Mouse (Mus musculus): ENCODE measurements at regions not wholly inside any gene's neighbourhood (a gene's known extent, or its start where the extent isn't known, plus 50 kb on each side); places are given as distances from the start of the nearest gene placed in this dataset.

DNA sequence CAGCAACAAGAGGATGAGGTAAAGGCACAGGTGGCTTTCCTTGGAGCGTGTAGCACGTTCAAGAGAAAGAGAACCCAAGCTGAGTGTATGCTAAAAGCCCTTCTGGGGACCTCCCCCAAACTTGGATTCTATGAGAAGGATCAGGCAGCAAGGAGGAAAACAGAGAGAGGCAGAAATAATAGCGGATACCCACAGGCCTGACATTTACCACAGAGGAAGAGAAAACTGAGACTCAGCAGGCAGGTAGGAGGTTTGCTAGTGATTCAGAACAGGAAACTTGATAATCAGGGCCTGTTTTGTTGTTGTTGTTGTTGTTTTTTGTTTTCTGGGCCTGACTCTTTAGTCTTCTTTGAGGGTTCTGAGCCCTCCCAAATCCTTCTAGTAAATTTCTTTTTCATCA, 100.5 kb upstream of the Mdm1 start:
- H3K27ac ChIP-seq, result no peak overlapping the region
- WGBS (ENCODE audit: insufficient replicate concordance), result 80% methylated on average over 3 of the region's 3 CpGs
- H3K4me1 ChIP-seq, result no peaks in the 10 kb centered on the region
- no peak overlapping the region for H3K4me3 ChIP-seq
- no peak overlapping the region for H3K4me2 ChIP-seq
- ATAC-seq, result no peak
- no peaks in the 10 kb centered on the region for H3K27me3 ChIP-seq (replicated peaks)
- no peaks in the 10 kb centered on the region for H3K9me3 ChIP-seq (replicated peaks)
- H3K9ac ChIP-seq, result no peak overlapping the region
- no peaks in the 10 kb centered on the region for H3K36me3 ChIP-seq

- Histone ChIP-seq H3K4me3 (no peak overlapping the region), H3K4me2 (no peak overlapping the region), H3K27ac (no peak overlapping the region), H3K27me3 (replicated peaks) (no peaks in the 10 kb centered on the region), H3K36me3 (no peaks in the 10 kb centered on the region), H3K9ac (no peak overlapping the region), H3K9me3 (replicated peaks) (no peaks in the 10 kb centered on the region), H3K4me1 (no peaks in the 10 kb centered on the region)
- 77% methylated on average over 13 of the region's 13 CpGs for WGBS (ENCODE audit: insufficient replicate concordance)
- ATAC-seq, result no peak
Measured at GRCm38 (mm10) chr10:118043761-118044160, 97.8 kb upstream of the Mdm1 start.

- no peak overlapping the region for H3K4me3 ChIP-seq
- H3K27me3 ChIP-seq (replicated peaks), result no peaks in the 10 kb centered on the region
- H3K9me3 ChIP-seq (replicated peaks), result no peaks in the 10 kb centered on the region
- WGBS (ENCODE audit: insufficient replicate concordance), result 71% methylated on average over 3 of the region's 3 CpGs
- H3K4me1 ChIP-seq, result peaks cover 1% of the 10 kb centered on the region
- no peak overlapping the region for H3K9ac ChIP-seq
- no peaks in the 10 kb centered on the region for H3K36me3 ChIP-seq
- H3K4me2 ChIP-seq, result no peak overlapping the region
- ATAC-seq, result no peak
- H3K27ac ChIP-seq, result no peak overlapping the region
Measured at GRCm38 (mm10) chr10:118044840-118045239, 96.8 kb upstream of the Mdm1 start.

DNA sequence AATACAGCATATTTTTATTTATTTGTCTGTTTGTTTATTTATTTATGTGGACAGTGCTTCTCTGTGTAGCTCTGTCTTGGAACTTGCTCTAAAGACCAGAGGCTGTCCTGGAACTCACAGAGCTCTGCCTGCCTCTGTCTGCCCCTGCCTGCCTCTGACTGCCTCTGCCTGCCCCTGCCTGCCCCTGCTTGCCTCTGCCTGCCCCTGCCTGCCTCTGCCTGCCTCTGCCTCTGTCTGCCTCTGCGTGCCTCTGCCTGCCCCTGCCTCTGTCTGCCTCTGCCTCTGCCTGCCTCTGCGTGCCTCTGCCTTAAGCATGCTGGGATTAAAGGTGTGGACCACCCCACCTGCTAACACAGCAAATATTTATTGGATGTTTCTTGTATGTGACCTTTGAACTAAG, 96.2 kb upstream of the Mdm1 start:
- H3K4me2 ChIP-seq, result no peak overlapping the region
- no peak for ATAC-seq
- H3K4me3 ChIP-seq, result no peak overlapping the region
- WGBS (ENCODE audit: insufficient replicate concordance), result 57% methylated on average over 2 of the region's 2 CpGs
- no peak overlapping the region for H3K27ac ChIP-seq
- H3K9me3 ChIP-seq (replicated peaks), result no peaks in the 10 kb centered on the region
- no peaks in the 10 kb centered on the region for H3K36me3 ChIP-seq
- no peaks in the 10 kb centered on the region for H3K27me3 ChIP-seq (replicated peaks)
- H3K9ac ChIP-seq, result no peak overlapping the region
- H3K4me1 ChIP-seq, result peaks cover 7% of the 10 kb centered on the region

DNA sequence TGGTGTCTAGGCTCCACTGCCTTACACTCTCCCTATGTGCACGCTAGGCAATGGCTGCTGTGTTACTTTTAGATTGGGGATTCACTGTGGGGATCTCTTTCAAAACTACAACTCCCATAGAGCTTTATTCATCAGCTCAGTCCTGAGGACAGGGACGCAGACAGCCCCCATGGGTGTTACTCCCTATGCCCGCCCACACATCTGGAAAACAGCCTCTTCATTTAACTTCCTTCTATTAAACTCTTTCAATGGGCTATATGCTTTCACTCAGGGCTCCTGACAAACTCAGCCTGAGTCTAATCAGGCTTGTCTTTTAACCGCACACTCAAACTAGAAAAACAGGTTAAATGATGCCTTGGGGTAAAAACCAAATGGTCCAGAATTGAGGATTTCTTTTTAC, 95.3 kb upstream of the Mdm1 start:
- H3K4me1 ChIP-seq, result peaks cover 11% of the 10 kb centered on the region
- H3K9me3 ChIP-seq (replicated peaks), result no peaks in the 10 kb centered on the region
- H3K9ac ChIP-seq, result no peak overlapping the region
- ATAC-seq, result no peak
- H3K27me3 ChIP-seq (replicated peaks), result no peaks in the 10 kb centered on the region
- no peak overlapping the region for H3K4me3 ChIP-seq
- no peak overlapping the region for H3K27ac ChIP-seq
- no peak overlapping the region for H3K4me2 ChIP-seq
- 62% methylated on average over 4 of the region's 4 CpGs for WGBS (ENCODE audit: insufficient replicate concordance)
- no peaks in the 10 kb centered on the region for H3K36me3 ChIP-seq

DNA sequence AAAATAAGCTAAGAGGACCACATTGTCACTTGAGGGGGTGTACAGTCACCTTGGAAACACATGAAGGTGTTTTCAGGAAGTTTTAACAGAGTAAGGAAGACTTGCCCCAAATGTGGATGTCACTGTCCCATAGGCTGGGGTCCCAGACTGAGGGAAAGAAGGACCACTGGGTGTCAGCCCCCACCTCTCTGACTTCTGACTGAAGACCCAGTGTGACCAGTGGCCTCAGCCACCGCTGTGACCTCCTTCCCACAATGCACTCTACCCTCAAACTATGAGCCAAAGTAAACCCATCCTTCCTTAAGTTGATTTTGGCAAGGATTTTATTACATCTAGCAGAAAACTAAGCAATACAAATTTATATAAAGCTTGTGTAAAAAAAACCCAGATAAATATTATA, 94.8 kb upstream of the Mdm1 start:
- H3K9me3 ChIP-seq (replicated peaks), result no peaks in the 10 kb centered on the region
- H3K27me3 ChIP-seq (replicated peaks), result no peaks in the 10 kb centered on the region
- no peak overlapping the region for H3K27ac ChIP-seq
- H3K36me3 ChIP-seq, result no peaks in the 10 kb centered on the region
- no peak for ATAC-seq
- H3K9ac ChIP-seq, result no peak overlapping the region
- H3K4me1 ChIP-seq, result peaks cover 11% of the 10 kb centered on the region
- 76% methylated on average over 1 of the region's 1 CpGs for WGBS (ENCODE audit: insufficient replicate concordance)
- H3K4me3 ChIP-seq, result no peak overlapping the region
- H3K4me2 ChIP-seq, result no peak overlapping the region

- WGBS (ENCODE audit: insufficient replicate concordance), result 73% methylated on average over 10 of the region's 10 CpGs
Measured at GRCm38 (mm10) chr10:118049330-118049729, 92.3 kb upstream of the Mdm1 start.

GRCm38 (mm10) chr10:118050152-118050641, 91.4 kb upstream of the Mdm1 start:
- ATAC-seq, result peak; percentile 64
- Histone ChIP-seq H3K9me3 (replicated peaks) (no peaks in the 10 kb centered on the region), H3K9ac (no peak overlapping the region), H3K4me1 (peaks cover 16% of the 10 kb centered on the region), H3K4me2 (0 out of 2 replicates have a peak overlapping the region, but pooled peaks have one; percentile 14), H3K27me3 (replicated peaks) (no peaks in the 10 kb centered on the region), H3K36me3 (no peaks in the 10 kb centered on the region), H3K4me3 (no peak overlapping the region), H3K27ac (no peak overlapping the region)
- WGBS (ENCODE audit: insufficient replicate concordance), result 17% methylated on average over 5 of the region's 5 CpGs

More at GRCm38 (mm10) chr10:118049330-118049729, 92.3 kb upstream of the Mdm1 start:
- Histone ChIP-seq H3K27me3 (replicated peaks) (no peaks in the 10 kb centered on the region), H3K4me2 (no peak overlapping the region), H3K4me1 (peaks cover 16% of the 10 kb centered on the region), H3K4me3 (no peak overlapping the region), H3K9me3 (replicated peaks) (no peaks in the 10 kb centered on the region), H3K36me3 (no peaks in the 10 kb centered on the region), H3K27ac (no peak overlapping the region), H3K9ac (no peak overlapping the region)
- ATAC-seq, result no peak

GRCm38 (mm10) chr10:118052042-118052441, 89.6 kb upstream of the Mdm1 start:
- H3K9ac ChIP-seq, result no peak overlapping the region
- no peak for ATAC-seq
- WGBS (ENCODE audit: insufficient replicate concordance), result 21% methylated on average over 11 of the region's 11 CpGs
- H3K36me3 ChIP-seq, result no peaks in the 10 kb centered on the region
- no peak overlapping the region for H3K27ac ChIP-seq
- H3K27me3 ChIP-seq (replicated peaks), result no peaks in the 10 kb centered on the region
- H3K4me3 ChIP-seq, result no peak overlapping the region
- H3K4me1 ChIP-seq, result peaks cover 16% of the 10 kb centered on the region
- peak overlapping the region; percentile 10; the same call in 1 of the 2 replicates for H3K4me2 ChIP-seq
- no peaks in the 10 kb centered on the region for H3K9me3 ChIP-seq (replicated peaks)

DNA sequence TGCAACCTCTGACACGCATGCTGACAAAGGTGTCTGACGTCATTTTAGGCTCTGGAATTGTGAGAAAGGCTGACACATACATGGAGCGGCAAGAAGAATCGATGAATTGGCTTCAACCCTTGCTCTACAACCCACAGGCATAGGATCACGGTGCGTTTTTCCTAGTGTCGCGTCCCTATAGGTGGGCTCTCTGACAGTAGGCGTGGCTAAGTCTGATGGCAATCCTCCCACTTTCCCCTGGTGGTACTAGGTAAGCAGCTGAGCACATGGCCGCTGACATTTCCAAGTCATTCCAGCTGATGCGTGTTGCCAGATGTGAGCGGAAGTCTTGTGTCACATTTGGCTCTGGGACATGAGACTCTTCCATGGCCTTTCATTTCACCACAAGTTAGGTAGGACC, 89.1 kb upstream of the Mdm1 start:
- Histone ChIP-seq H3K9me3 (replicated peaks) (no peaks in the 10 kb centered on the region), H3K36me3 (no peaks in the 10 kb centered on the region), H3K4me1 (peaks cover 16% of the 10 kb centered on the region), H3K27ac (no peak overlapping the region), H3K27me3 (replicated peaks) (no peaks in the 10 kb centered on the region), H3K4me3 (no peak overlapping the region), H3K4me2 (peak overlapping the region; percentile 10; the same call in 1 of the 2 replicates), H3K9ac (no peak overlapping the region)
- WGBS (ENCODE audit: insufficient replicate concordance), result 59% methylated on average over 12 of the region's 12 CpGs
- ATAC-seq, result no peak

- ATAC-seq, result no peak
- H3K9me3 ChIP-seq (replicated peaks), result no peaks in the 10 kb centered on the region
- H3K4me3 ChIP-seq, result no peak overlapping the region
- H3K4me2 ChIP-seq, result no peak overlapping the region
- WGBS (ENCODE audit: insufficient replicate concordance), result 82% methylated on average over 5 of the region's 5 CpGs
- H3K36me3 ChIP-seq, result no peaks in the 10 kb centered on the region
- H3K27me3 ChIP-seq (replicated peaks), result no peaks in the 10 kb centered on the region
- H3K4me1 ChIP-seq, result peaks cover 16% of the 10 kb centered on the region
- no peak overlapping the region for H3K9ac ChIP-seq
- no peak overlapping the region for H3K27ac ChIP-seq
Measured at GRCm38 (mm10) chr10:118053037-118053436, 88.6 kb upstream of the Mdm1 start.

- H3K4me3 ChIP-seq, result no peak overlapping the region
- WGBS (ENCODE audit: insufficient replicate concordance), result 43% methylated on average over 9 of the region's 9 CpGs
- H3K4me2 ChIP-seq, result no peak overlapping the region
- no peak overlapping the region for H3K9ac ChIP-seq
- no peak overlapping the region for H3K27ac ChIP-seq
- no peak for ATAC-seq
- H3K27me3 ChIP-seq (replicated peaks), result no peaks in the 10 kb centered on the region
- peaks cover 6% of the 10 kb centered on the region; the same call in 1 of the 2 replicates for H3K4me1 ChIP-seq
- H3K9me3 ChIP-seq (replicated peaks), result no peaks in the 10 kb centered on the region
- H3K36me3 ChIP-seq, result no peaks in the 10 kb centered on the region
Measured at GRCm38 (mm10) chr10:118056789-118057271, 84.8 kb upstream of the Mdm1 start.

GRCm38 (mm10) chr10:118057516-118057915, 84.1 kb upstream of the Mdm1 start:
- no peak for ATAC-seq
- H3K4me3 ChIP-seq, result no peak overlapping the region
- H3K27ac ChIP-seq, result no peak overlapping the region
- peaks cover 6% of the 10 kb centered on the region for H3K9me3 ChIP-seq (replicated peaks)
- WGBS (ENCODE audit: insufficient replicate concordance), result 73% methylated on average over 3 of the region's 3 CpGs
- no peaks in the 10 kb centered on the region for H3K36me3 ChIP-seq
- H3K4me1 ChIP-seq, result peaks cover under 1% of the 10 kb centered on the region; the same call in 1 of the 2 replicates
- H3K9ac ChIP-seq, result no peak overlapping the region
- H3K4me2 ChIP-seq, result no peak overlapping the region
- H3K27me3 ChIP-seq (replicated peaks), result no peaks in the 10 kb centered on the region

Data from liver, embryonic 12.5 days (tissue).